Mouse (Mus musculus): ENCODE data around the gene Coq4.
A peak's percentile ranks its signal among the peaks of the same experiment; 100 is the strongest.
"Not testable (repeated sequence)": the region's sequence is repeated elsewhere in the genome, so short reads cannot be mapped to it uniquely, and the experiment has no call there.

Gene Coq4

GRCm38 (mm10) chr2:29773323-29773722 lies 14.0 kb upstream of the Coq4 start:
- peaks cover 36% of the 10 kb centered on the region for H3K4me1 ChIP-seq (replicated peaks; ENCODE audit: low read depth, low read length)
- TF ChIP-seq CTCF (conservative IDR thresholded peaks at IDR 0.05; ENCODE audit: low read length) (no peak), NANOG (IDR thresholded peaks at IDR 0.05; ENCODE audit: borderline replicate concordance, low read length) (no peak), POU5F1 (IDR thresholded peaks at IDR 0.05; ENCODE audit: borderline replicate concordance, low read length) (no peak)
- H3K9me3 ChIP-seq (ENCODE audit: low read length) = no peaks in the 10 kb centered on the region
- H3K36me3 ChIP-seq (ENCODE audit: insufficient read depth, low read length) = peaks cover 70% of the 10 kb centered on the region
- no peaks in the 10 kb centered on the region for H3K27me3 ChIP-seq (ENCODE audit: insufficient read depth, low read length)
- H3K4me3 ChIP-seq (replicated peaks; ENCODE audit: low read length) = no peak overlapping the region

GRCm38 (mm10) chr2:29781256-29781655 lies 6.0 kb upstream of the Coq4 start:
- not testable (repeated sequence) for H3K27me3 ChIP-seq (ENCODE audit: insufficient read depth, low read length); H3K9me3 ChIP-seq (ENCODE audit: low read length); H3K4me3 ChIP-seq (replicated peaks; ENCODE audit: low read length)
- peaks cover 82% of the 10 kb centered on the region for H3K4me1 ChIP-seq (replicated peaks; ENCODE audit: low read depth, low read length)
- peaks cover 99% of the 10 kb centered on the region for H3K36me3 ChIP-seq (ENCODE audit: insufficient read depth, low read length)

- Histone ChIP-seq H3K9me3 (ENCODE audit: low read length) (no peaks in the 10 kb centered on the region), H3K27me3 (ENCODE audit: insufficient read depth, low read length) (no peaks in the 10 kb centered on the region), H3K36me3 (ENCODE audit: insufficient read depth, low read length) (peaks cover 73% of the 10 kb centered on the region), H3K4me1 (replicated peaks; ENCODE audit: low read depth, low read length) (peaks cover 76% of the 10 kb centered on the region), H3K4me3 (replicated peaks; ENCODE audit: low read length) (no peak overlapping the region)
- TF ChIP-seq POU5F1 (IDR thresholded peaks at IDR 0.05; ENCODE audit: borderline replicate concordance, low read length) (no peak), CTCF (conservative IDR thresholded peaks at IDR 0.05; ENCODE audit: low read length) (no peak), NANOG (IDR thresholded peaks at IDR 0.05; ENCODE audit: borderline replicate concordance, low read length) (no peak)
These were observed 3.0 kb upstream of the Coq4 start for GRCm38 (mm10) chr2:29784290-29784689.

DNA sequence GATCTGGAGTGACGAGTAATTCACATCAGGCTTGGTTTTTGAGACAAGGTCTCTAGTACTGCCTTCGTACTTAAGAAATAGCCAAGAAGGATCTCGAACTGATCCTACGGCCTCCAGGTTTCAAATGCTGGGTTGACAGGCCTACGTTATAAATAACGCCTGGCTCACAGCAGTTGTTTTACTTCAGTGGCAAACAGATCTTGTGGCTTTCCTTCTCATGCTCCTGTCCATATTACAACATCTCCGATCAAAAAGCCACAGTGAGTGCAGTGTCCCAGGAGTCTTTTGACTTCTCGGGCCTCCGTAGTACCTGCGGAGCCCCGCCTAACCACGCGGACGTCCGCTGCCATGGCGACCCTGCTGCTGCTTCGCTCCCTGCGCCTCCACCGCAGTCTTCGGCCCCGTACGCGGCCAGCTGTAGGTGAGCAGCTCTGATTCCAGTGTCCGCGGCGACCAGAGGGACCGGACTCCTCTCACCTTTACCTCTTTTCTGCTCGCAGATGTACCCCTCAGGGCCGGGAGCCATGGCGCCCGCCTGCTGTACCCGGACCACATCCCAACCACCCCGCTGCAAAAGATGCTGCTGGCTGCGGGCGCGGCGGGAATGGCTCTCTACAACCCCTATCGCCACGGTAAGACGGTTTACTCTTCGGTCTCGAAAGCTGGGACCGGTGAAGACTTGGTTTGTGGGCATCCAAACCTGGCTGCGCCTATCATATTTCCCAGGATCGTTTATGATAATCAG lies 816 bp downstream of the Coq4 start, which contains the start of gene Trub2:
Trub2 (minus strand) TSS at position 566 of the 745 bp plus-strand sequence.
- TF ChIP-seq CTCF (conservative IDR thresholded peaks at IDR 0.05; ENCODE audit: low read length) (no peak), NANOG (IDR thresholded peaks at IDR 0.05; ENCODE audit: borderline replicate concordance, low read length) (no peak), POU5F1 (IDR thresholded peaks at IDR 0.05; ENCODE audit: borderline replicate concordance, low read length) (no peak)
- H3K36me3 ChIP-seq (ENCODE audit: insufficient read depth, low read length) = peaks cover 70% of the 10 kb centered on the region

GRCm38 (mm10) chr2:29792772-29793487 lies 5.6 kb downstream of the Coq4 start:
- TF ChIP-seq POU5F1 (IDR thresholded peaks at IDR 0.05; ENCODE audit: borderline replicate concordance, low read length) (no peak), NANOG (IDR thresholded peaks at IDR 0.05; ENCODE audit: borderline replicate concordance, low read length) (no peak), CTCF (conservative IDR thresholded peaks at IDR 0.05; ENCODE audit: low read length) (no peak)
- Histone ChIP-seq H3K27me3 (ENCODE audit: insufficient read depth, low read length) (no peaks in the 10 kb centered on the region), H3K36me3 (ENCODE audit: insufficient read depth, low read length) (peaks cover 73% of the 10 kb centered on the region), H3K9me3 (ENCODE audit: low read length) (no peaks in the 10 kb centered on the region), H3K4me3 (replicated peaks; ENCODE audit: low read length) (no peak overlapping the region), H3K4me1 (replicated peaks; ENCODE audit: low read depth, low read length) (peaks cover 39% of the 10 kb centered on the region)

More for the DNA sequence above, 816 bp downstream of the Coq4 start, which contains the start of gene Trub2:
- Histone ChIP-seq H3K9me3 (ENCODE audit: low read length) (no peaks in the 10 kb centered on the region), H3K4me3 (replicated peaks; ENCODE audit: low read length) (peak within 1 kb of the TSS; percentile 93), H3K4me1 (replicated peaks; ENCODE audit: low read depth, low read length) (peaks cover 45% of the 10 kb centered on the region), H3K27me3 (ENCODE audit: insufficient read depth, low read length) (no peaks in the 10 kb centered on the region)

DNA sequence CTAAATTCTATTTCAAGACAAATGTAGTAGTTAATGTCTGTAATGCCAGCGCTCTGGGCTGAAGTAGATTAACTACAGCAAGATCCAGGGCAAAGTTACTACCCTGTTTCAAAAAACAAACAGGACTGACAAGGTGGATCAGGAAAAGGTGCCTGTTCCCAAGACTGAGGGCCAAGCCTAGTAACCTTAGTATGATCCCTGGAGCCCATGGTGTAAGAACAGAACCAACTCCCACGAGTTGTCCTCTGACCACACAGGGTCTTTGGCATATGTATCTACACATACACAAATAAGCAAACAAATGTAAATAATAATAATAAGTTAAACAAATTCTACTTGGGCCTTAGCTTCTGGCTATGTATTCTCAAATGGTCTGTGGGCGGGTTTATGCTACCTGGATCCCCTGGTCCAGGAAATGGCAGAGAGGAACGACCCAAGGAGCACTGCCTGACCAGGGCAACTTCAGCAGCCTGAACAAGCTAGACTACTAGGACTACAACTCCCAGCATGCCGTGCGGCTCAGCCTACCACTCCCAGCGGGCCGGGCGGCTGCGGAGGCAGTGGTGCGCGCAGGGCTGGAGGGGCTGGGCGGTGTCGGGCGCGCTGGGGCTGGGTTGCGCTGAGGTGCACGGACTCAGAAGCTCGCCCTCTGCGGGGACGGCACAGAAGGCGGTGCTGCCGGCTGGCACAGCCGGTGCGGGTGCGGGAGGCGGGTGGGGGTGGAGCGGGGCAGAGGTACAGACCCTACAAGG lies 15.0 kb downstream of the Coq4 start, which contains the start of gene Slc27a4:
Slc27a4 (plus strand) TSS at position 560 of the 752 bp plus-strand sequence.
- Histone ChIP-seq H3K9me3 (ENCODE audit: low read length) (no peaks in the 10 kb centered on the region), H3K4me1 (replicated peaks; ENCODE audit: low read depth, low read length) (peaks cover 32% of the 10 kb centered on the region), H3K27me3 (ENCODE audit: insufficient read depth, low read length) (no peaks in the 10 kb centered on the region; the same call in 1 of the 2 replicates), H3K36me3 (ENCODE audit: insufficient read depth, low read length) (peaks cover 38% of the 10 kb centered on the region), H3K4me3 (replicated peaks; ENCODE audit: low read length) (peak within 1 kb of the TSS; percentile 95)
- TF ChIP-seq POU5F1 (IDR thresholded peaks at IDR 0.05; ENCODE audit: borderline replicate concordance, low read length) = no peak
- no peak for TF ChIP-seq NANOG (IDR thresholded peaks at IDR 0.05; ENCODE audit: borderline replicate concordance, low read length)

- Histone ChIP-seq H3K4me3 (replicated peaks; ENCODE audit: low read length) (peak overlapping the region; percentile 95), H3K9me3 (ENCODE audit: low read length) (no peaks in the 10 kb centered on the region), H3K36me3 (ENCODE audit: insufficient read depth, low read length) (peaks cover 40% of the 10 kb centered on the region), H3K4me1 (replicated peaks; ENCODE audit: low read depth, low read length) (peaks cover 38% of the 10 kb centered on the region), H3K27me3 (ENCODE audit: insufficient read depth, low read length) (no peaks in the 10 kb centered on the region; the same call in 1 of the 2 replicates)
- no peak for TF ChIP-seq POU5F1 (IDR thresholded peaks at IDR 0.05; ENCODE audit: borderline replicate concordance, low read length)
- no peak for TF ChIP-seq NANOG (IDR thresholded peaks at IDR 0.05; ENCODE audit: borderline replicate concordance, low read length)
- TF ChIP-seq CTCF (conservative IDR thresholded peaks at IDR 0.05; ENCODE audit: low read length) = no peak
These were observed 15.5 kb downstream of the Coq4 start for GRCm38 (mm10) chr2:29802827-29803201.

GRCm38 (mm10) chr2:29803400-29803831 lies 16.1 kb downstream of the Coq4 start:
- peaks cover 40% of the 10 kb centered on the region for H3K4me1 ChIP-seq (replicated peaks; ENCODE audit: low read depth, low read length)
- peak overlapping the region; percentile 95 for H3K4me3 ChIP-seq (replicated peaks; ENCODE audit: low read length)
- peaks cover 46% of the 10 kb centered on the region for H3K36me3 ChIP-seq (ENCODE audit: insufficient read depth, low read length)
- no peaks in the 10 kb centered on the region for H3K9me3 ChIP-seq (ENCODE audit: low read length)
- no peaks in the 10 kb centered on the region; the same call in 1 of the 2 replicates for H3K27me3 ChIP-seq (ENCODE audit: insufficient read depth, low read length)
- TF ChIP-seq POU5F1 (IDR thresholded peaks at IDR 0.05; ENCODE audit: borderline replicate concordance, low read length) (no peak), NANOG (IDR thresholded peaks at IDR 0.05; ENCODE audit: borderline replicate concordance, low read length) (no peak), CTCF (conservative IDR thresholded peaks at IDR 0.05; ENCODE audit: low read length) (peak; percentile 23; the same call in 1 of the 2 replicates)
